Mouse (Mus musculus): ENCODE data around the gene Trip4.

Trip4 gene

DNA sequence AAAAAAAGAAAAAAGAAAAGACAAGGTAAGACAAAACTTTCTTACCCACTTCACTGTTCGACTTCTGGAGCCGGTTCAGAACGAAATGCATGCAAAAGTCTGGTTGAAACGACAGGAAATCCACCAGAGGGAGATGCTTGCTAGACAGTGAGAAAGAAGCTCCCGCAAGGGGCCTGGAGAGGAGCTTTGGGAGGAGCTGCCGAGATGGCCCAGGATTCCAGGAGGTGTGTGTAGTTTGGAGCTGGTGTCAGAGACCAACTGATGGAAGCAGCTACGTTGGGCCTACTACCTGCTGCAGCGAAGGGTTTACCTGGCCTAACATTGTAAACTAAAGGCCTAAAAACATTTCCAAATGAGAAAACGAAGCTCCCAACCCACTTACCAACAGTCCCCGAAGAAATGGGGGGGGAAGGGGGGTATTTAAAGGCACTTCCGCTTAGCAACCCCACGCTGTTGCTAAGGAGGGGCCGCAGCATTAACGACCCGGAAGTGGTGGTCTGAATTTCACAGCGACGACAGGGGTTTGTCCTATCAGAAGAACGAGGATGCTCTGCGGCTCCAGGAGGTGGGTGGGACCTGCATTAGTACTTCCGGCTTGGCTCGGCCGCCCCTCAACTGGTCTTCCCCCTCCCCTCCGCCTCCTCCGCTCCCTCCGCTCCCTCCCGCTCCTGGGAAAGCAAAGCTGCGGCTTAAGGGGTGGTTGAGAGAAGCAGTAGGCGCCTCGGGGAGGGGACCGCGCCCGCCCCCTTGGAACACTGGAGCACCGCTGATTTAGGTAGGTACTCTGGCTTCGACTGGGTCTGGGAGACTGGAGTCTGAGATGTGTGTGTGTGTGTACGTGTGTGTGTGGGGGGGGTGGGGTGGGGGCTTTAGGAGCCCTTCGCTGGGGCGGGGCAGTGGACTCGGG, at the start of gene Trip4, which contains the start of gene Csnk1g1:
TSS of gene Trip4 (minus strand) at position 401 of the 907 bp plus-strand sequence.
TSS of gene Csnk1g1 (plus strand) at position 531 of the 907 bp plus-strand sequence.
- no peak for TF ChIP-seq GATA4 (IDR thresholded peaks at IDR 0.05; ENCODE audit: insufficient replicate concordance, low read length)

DNA sequence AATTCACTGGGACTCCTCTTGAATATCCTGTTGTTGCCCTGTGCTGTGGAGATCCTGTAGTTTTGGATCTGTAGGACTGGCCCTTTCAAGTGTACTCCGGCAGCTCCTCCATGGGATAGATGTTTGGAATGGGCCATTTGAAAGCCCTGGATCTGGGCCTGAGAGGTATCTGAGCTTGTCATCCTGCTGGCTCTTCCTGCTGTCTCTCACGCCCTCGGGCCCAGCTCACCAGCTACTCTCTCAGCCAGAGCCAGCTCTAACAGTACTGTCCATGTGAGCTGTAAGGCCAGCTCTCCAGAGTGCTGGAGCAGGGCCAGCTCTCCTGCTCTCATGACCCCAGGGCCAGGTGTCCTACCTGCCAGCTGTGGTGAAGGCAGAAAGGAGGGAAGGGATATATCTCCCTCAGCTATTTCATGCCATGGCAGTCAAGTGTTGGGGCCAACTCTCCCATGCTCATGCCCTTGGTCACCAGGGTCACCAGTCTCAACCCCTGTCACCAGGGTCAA, 42.5 kb upstream of the Trip4 start:
- no peak for TF ChIP-seq GATA4 (IDR thresholded peaks at IDR 0.05; ENCODE audit: insufficient replicate concordance, low read length)

DNA sequence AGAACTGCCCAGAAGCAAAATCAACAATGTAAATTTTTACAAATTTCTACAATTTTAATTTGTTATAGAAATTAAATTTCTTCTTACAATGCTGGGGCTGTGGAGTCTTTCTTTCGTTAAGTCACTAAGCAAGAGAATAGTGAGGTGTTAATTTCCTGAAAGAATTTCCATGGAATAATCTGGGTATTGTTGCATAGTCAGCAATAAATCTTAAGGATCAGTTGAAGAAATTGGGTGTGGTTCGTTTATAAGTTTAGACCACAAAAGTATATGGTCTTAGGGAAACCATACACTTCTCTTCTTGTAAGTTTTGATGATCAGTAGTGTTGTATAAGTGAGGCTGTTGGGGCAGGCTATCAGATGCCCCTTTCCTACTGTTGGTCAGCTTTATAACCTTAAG, 29.0 kb upstream of the Trip4 start:
- TF ChIP-seq GATA4 (IDR thresholded peaks at IDR 0.05; ENCODE audit: insufficient replicate concordance, low read length), result no peak

DNA sequence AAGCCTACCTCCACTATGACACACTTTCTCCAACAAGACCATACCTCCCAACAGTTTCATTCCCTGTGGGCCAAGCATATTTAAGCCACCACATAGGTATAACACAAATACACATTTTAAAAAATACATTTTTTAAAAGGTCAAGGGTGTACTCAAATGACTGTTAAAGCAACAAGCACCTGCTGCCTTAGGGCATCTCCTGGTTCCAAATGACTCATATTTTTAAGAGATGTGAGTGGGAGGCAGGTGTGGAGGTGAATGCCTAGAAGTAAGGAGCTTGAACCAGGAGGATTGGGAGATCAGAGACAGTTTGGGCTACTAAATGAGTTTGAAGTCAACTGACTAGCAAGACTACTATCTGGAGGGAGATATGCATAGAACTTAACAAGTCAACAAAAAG, 21.2 kb upstream of the Trip4 start:
- TF ChIP-seq GATA4 (IDR thresholded peaks at IDR 0.05; ENCODE audit: insufficient replicate concordance, low read length), result no peak

DNA sequence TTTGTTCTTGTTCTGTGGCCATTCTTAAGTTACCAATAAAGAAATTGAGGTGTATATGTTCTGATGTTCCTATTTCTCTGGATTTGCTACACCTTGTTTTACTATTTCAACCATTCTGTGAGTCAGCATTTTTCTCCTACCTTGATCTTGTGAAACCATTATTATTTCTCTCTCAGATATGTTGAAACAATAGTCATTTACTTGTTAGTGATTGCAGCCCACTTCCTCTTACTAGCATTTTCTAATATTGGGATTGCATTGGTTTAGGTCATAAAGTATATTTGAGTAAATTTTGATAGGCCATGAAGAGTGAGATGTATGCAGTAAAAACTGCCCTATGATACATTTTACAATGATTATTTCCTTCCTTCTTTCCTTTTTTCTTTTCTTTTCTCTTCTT, 19.9 kb upstream of the Trip4 start:
- no peak for TF ChIP-seq GATA4 (IDR thresholded peaks at IDR 0.05; ENCODE audit: insufficient replicate concordance, low read length)

DNA sequence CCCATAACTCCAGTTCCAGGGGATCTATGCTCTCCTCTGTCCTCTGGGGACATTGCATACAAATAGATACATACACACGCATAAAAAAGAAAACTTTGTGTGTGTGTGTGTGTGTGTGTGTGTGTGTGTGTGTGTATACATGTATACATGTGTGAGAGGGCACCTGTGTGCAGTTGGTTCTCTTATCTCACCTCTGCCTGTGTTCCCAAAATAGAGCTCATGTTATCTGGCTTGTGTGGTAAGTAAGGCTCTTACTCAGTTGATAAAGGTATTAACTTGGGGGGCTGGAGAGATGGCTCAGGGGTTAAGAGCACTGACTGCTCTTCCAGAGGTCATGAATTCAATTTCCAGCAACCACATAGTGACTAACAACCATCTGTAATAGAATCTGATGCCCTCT, 8.4 kb upstream of the Trip4 start:
- TF ChIP-seq GATA4 (IDR thresholded peaks at IDR 0.05; ENCODE audit: insufficient replicate concordance, low read length), result no peak

DNA sequence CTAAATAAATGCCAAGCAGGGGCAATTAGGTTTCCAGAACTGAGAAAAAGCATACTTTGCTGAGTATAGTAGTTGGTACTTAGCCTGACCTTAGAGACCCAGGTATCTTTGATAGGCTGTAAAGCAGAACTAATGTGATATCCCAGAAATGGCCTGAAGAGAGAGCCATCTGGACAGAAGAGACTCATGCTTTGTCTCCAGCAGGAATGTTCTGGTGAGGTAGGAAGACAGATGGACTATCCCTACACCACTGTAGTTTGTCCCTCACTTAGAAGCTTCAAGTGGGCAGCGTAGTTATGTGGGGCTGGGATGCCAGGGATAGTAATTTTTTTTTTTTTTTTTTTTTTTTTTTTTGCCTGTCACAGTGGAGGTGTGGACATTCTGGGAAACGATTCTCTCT, 5.4 kb upstream of the Trip4 start:
- TF ChIP-seq GATA4 (IDR thresholded peaks at IDR 0.05; ENCODE audit: insufficient replicate concordance, low read length), result no peak

DNA sequence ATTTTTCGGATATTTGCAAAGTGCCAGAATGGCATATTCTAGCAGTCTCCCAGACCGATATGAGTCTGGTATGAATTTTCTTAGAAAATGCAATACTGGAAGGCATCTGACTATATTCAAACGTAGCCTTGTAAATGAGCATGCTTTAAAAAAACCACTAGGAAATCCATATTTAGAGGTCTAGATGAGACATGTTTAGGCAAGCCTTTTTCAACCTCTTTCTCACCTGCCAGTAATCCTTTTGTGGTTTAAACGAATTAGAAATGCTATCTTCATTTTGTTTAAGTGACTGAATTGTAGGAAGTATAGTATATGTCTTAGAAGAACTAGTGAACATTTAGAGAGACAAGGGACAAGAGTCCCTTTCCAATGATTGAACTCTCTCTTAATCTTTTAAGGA, 1.2 kb upstream of the Trip4 start:
- TF ChIP-seq GATA4 (IDR thresholded peaks at IDR 0.05; ENCODE audit: insufficient replicate concordance, low read length), result no peak

DNA sequence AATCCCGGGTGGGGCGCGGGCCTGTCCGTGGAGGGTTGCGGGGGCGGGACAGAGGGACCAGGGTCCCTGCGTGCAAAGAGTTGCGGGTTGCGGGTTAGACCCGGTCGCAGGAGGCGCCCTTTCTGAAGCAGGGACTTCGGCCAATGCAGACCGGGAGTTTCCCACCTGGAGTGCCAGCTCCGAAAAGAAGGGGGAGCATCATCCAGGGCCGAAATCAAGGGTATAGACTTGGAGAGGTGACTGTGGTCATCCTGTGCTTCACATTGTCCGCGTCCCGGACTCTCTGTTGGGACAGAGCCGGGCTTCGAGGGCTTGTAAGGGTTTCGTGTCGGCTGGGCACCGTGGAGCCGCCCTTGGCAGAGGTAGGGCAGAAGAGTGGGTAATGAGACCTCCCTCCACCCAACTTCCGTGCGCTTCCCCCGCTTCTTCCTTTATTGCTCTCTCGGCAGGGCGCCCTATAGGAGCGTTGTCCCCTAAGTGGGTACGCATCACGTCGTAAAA, 757 bp upstream of the Trip4 start:
- no peak for TF ChIP-seq GATA4 (IDR thresholded peaks at IDR 0.05; ENCODE audit: insufficient replicate concordance, low read length)

- TF ChIP-seq GATA4 (IDR thresholded peaks at IDR 0.05; ENCODE audit: insufficient replicate concordance, low read length), result no peak
These were observed 5.2 kb downstream of the Trip4 start for GRCm38 (mm10) chr9:65903419-65903818.

DNA sequence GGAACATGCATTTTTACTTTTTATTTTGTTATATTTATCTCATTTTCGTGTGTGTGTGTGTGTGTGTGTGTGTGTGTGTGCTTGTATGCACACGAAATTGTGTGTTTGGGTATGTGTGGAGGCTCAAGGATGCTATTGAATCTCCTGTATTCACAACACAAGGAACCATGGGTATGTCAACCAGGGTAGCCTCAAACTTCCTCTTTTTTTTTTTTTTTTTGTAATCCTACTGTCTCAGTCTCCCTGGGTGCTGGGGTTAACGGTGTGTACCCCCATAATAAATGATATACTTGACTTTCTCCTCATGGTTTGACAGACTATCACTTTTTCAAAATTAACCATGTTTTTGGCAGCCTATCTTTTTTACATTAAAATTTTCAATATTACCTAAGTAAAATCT, 5.7 kb downstream of the Trip4 start:
- no peak for TF ChIP-seq GATA4 (IDR thresholded peaks at IDR 0.05; ENCODE audit: insufficient replicate concordance, low read length)

GRCm38 (mm10) chr9:65896977-65897376, 11.6 kb downstream of the Trip4 start:
- TF ChIP-seq GATA4 (IDR thresholded peaks at IDR 0.05; ENCODE audit: insufficient replicate concordance, low read length), result no peak

GRCm38 (mm10) chr9:65891126-65891525, 17.5 kb downstream of the Trip4 start:
- no peak for TF ChIP-seq GATA4 (IDR thresholded peaks at IDR 0.05; ENCODE audit: insufficient replicate concordance, low read length)

DNA sequence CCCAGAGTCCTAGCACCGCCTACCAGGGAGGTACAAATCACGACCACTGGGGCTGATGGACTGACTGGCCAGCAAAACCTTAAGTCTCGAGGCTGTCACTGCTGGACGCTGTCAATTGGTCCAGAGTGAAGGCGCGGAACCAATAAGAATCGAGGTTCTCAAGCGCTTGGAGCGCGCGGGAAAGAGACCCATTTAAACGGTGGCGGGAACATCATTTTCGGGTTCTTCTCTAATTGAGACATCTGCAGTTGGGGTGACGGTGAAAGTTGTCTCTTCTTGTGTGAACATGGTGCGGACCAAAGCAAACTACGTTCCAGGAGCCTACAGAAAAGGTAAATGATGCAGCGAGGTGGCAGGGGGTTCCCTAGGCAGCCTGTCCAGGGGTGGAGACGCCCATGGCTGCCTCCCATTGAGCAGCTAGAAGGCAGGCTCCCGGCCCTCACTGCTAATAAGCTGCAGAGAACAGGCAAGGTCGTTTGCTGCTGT, 18.4 kb downstream of the Trip4 start, which contains the start of gene Pclaf:
TSS of gene Pclaf (plus strand) at position 95 of the 486 bp plus-strand sequence.
- TF ChIP-seq GATA4 (IDR thresholded peaks at IDR 0.05; ENCODE audit: insufficient replicate concordance, low read length), result no peak

GRCm38 (mm10) chr9:65884564-65885315, 23.9 kb downstream of the Trip4 start:
- peak; percentile 48; the same call in 1 of the 2 replicates for TF ChIP-seq GATA4 (IDR thresholded peaks at IDR 0.05; ENCODE audit: insufficient replicate concordance, low read length)

All from liver, adult (tissue).